Mouse (Mus musculus): ENCODE measurements around the gene Wwox.

- TF ChIP-seq CTCF (IDR thresholded peaks at IDR 0.05; ENCODE audit: insufficient read depth, low read depth, low read length) (no peak), POLR2A (IDR thresholded peaks at IDR 0.05; ENCODE audit: insufficient read depth, low read depth, low read length) (no peak)
Observed at GRCm38 (mm10) chr8:115207480-115207879, 768.0 kb downstream of the Wwox start.
